Mouse (Mus musculus) MEL (cell line): ENCODE measurements around the gene Nelfa. TPM values are rescaled to one million over a fixed set of nuclear protein-coding genes. Genes with fewer than 3 reads are reported as not detected.
A peak's percentile ranks its signal among the peaks of the same experiment; 100 is the strongest.

Source experiments
- DNase-seq: peaks from one replicate; pipeline ENCODE4 v3.0.0; 2011; ENCODE audit warnings: low read depth, low spot score
- H3K27ac ChIP-seq: 2 replicates; pipeline ENCODE4 v1.5.1; 2012; ENCODE audit warnings: low read depth, mild to moderate bottlenecking, control low read depth, low read length, moderate library complexity; ENCODE audit not compliant: control insufficient read depth
- H3K27me3 ChIP-seq, 2 experiments: fragments of 150-350 bp in 1 of 2; sonication (generic) in 1 of 2; 2 replicates each; pipeline ENCODE4 v1.6.1; 2012; ENCODE audit warnings: low read length in 2 of 2, mild to moderate bottlenecking in 2 of 2, improper control_type of control experiment in 1 of 2, moderate library complexity in 1 of 2; ENCODE audit not compliant: insufficient read depth in 2 of 2, control insufficient read depth in 1 of 2
- H3K36me3 ChIP-seq, 2 experiments: 2 replicates each; pipeline ENCODE4 v1.6.1; 2012 to 2014; ENCODE audit warnings: low read length in 2 of 2, improper control_type of control experiment in 1 of 2, inconsistent platforms in 1 of 2, mild to moderate bottlenecking in 1 of 2; ENCODE audit not compliant: insufficient read depth in 2 of 2, control insufficient read depth in 1 of 2
- H3K4me1 ChIP-seq, 2 experiments: fragments of 150-350 bp in 1 of 2; sonication (generic) in 1 of 2; 2 replicates each; pipeline ENCODE4 v1.6.1; 2012; ENCODE audit warnings: low read length in 2 of 2, improper control_type of control experiment in 1 of 2, mild to moderate bottlenecking in 1 of 2; ENCODE audit not compliant: insufficient read depth in 2 of 2, control insufficient read depth in 1 of 2
- H3K4me3 ChIP-seq, 2 experiments: fragments of 150-350 bp in 1 of 2; sonication (generic) in 1 of 2; 2 replicates each; pipeline ENCODE4 v1.5.1; 2012; ENCODE audit warnings: low read depth in 2 of 2, low read length in 2 of 2, mild to moderate bottlenecking in 2 of 2, moderate library complexity in 2 of 2, control low read depth in 1 of 2, improper control_type of control experiment in 1 of 2; ENCODE audit not compliant: control insufficient read depth in 1 of 2, insufficient read depth in 1 of 2
- H3K79me2 ChIP-seq: 2 replicates; pipeline ENCODE4 v1.6.1; 2012; ENCODE audit warnings: mild to moderate bottlenecking, low read length, moderate library complexity; ENCODE audit not compliant: control insufficient read depth, poor library complexity, insufficient read depth
- H3K9ac ChIP-seq: 2 replicates; pipeline ENCODE4 v1.6.1; 2012; ENCODE audit warnings: low read depth, mild to moderate bottlenecking, control low read depth, low read length, moderate library complexity; ENCODE audit not compliant: control insufficient read depth, poor library complexity, severe bottlenecking
- H3K9me3 ChIP-seq: fragments of 150-350 bp; sonication (generic); replicated peaks from 2 replicates; pipeline ENCODE4 v1.6.1; 2012; ENCODE audit warnings: mild to moderate bottlenecking, low read length, improper control_type of control experiment, moderate library complexity; ENCODE audit not compliant: insufficient read depth
- CHD1 ChIP-seq: IDR thresholded peaks from 2 replicates; pipeline ENCODE4 v1.6.1; 2012; ENCODE audit warnings: low read depth, mild to moderate bottlenecking, inconsistent platforms, low read length, improper control_type of control experiment
- CHD2 ChIP-seq: IDR thresholded peaks from 2 replicates; pipeline ENCODE4 v1.6.1; 2011; ENCODE audit warnings: low read length, improper control_type of control experiment
- ELF1 ChIP-seq: IDR thresholded peaks from 2 replicates; pipeline ENCODE4 v1.6.1; 2014; ENCODE audit warnings: low read depth, mild to moderate bottlenecking, inconsistent platforms, low read length, improper control_type of control experiment, moderate library complexity
- EP300 ChIP-seq, 2 experiments: IDR thresholded peaks; 2 replicates each; pipeline ENCODE4 v1.6.1; 2011; ENCODE audit warnings: improper control_type of control experiment in 2 of 2, low read length in 2 of 2, low read depth in 1 of 2, mild to moderate bottlenecking in 1 of 2
- ETS1 ChIP-seq: IDR thresholded peaks from 2 replicates; pipeline ENCODE4 v1.6.1; 2012; ENCODE audit warnings: low read depth, mild to moderate bottlenecking, inconsistent platforms, low read length, improper control_type of control experiment, moderate library complexity
- GABPA ChIP-seq: IDR thresholded peaks from 2 replicates; pipeline ENCODE4 v1.6.1; 2012; ENCODE audit warnings: low read depth, mild to moderate bottlenecking, inconsistent platforms, low read length, improper control_type of control experiment, moderate library complexity
- KAT2A ChIP-seq: conservative IDR thresholded peaks from 2 replicates; pipeline ENCODE4 v1.6.1; 2012; ENCODE audit warnings: low read depth, low read length, improper control_type of control experiment, inconsistent platforms
- MEF2A ChIP-seq: IDR thresholded peaks from 2 replicates; pipeline ENCODE4 v1.6.1; 2014; ENCODE audit warnings: low read depth, mild to moderate bottlenecking, inconsistent platforms, low read length, improper control_type of control experiment; ENCODE audit not compliant: poor library complexity, insufficient replicate concordance, severe bottlenecking; ENCODE audit errors: extremely low read depth
- MXI1 ChIP-seq: IDR thresholded peaks from 2 replicates; pipeline ENCODE4 v1.6.1; 2011; ENCODE audit warnings: mild to moderate bottlenecking, low read depth, low read length, improper control_type of control experiment
- POLR2A ChIP-seq, 2 experiments: IDR thresholded peaks; 2 replicates each; pipeline ENCODE4 v1.6.1; 2011 to 2012; ENCODE audit warnings: low read length in 2 of 2, mild to moderate bottlenecking in 2 of 2, control low read depth in 1 of 2, improper control_type of control experiment in 1 of 2, low read depth in 1 of 2, moderate library complexity in 1 of 2; ENCODE audit not compliant: control insufficient read depth in 1 of 2, insufficient read depth in 1 of 2, poor library complexity in 1 of 2
- POLR2AphosphoS2 ChIP-seq: IDR thresholded peaks from 2 replicates; pipeline ENCODE4 v1.6.1; 2011; ENCODE audit warnings: low read length, improper control_type of control experiment
- POLR2AphosphoS5 ChIP-seq: IDR thresholded peaks from 2 replicates; pipeline ENCODE4 v1.6.1; 2012; ENCODE audit warnings: low read depth, borderline replicate concordance, mild to moderate bottlenecking, inconsistent platforms, low read length, moderate library complexity, mixed read lengths
- RAD21 ChIP-seq: IDR thresholded peaks from 2 replicates; pipeline ENCODE4 v1.6.1; 2011; ENCODE audit warnings: mild to moderate bottlenecking, low read depth, low read length, improper control_type of control experiment
- TAL1 ChIP-seq: IDR thresholded peaks from 2 replicates; pipeline ENCODE4 v1.6.1; 2012; ENCODE audit warnings: mild to moderate bottlenecking, inconsistent platforms, low read length, moderate library complexity, mixed read lengths
- TCF12 ChIP-seq: IDR thresholded peaks from 2 replicates; pipeline ENCODE4 v1.6.1; 2014; ENCODE audit warnings: low read depth, mild to moderate bottlenecking, inconsistent platforms, low read length, improper control_type of control experiment, moderate library complexity
- UBTF ChIP-seq: IDR thresholded peaks from 2 replicates; pipeline ENCODE4 v1.6.1; 2012; ENCODE audit warnings: low read depth, mild to moderate bottlenecking, inconsistent platforms, low read length, improper control_type of control experiment, moderate library complexity, borderline replicate concordance; ENCODE audit not compliant: insufficient read depth
- ZC3H11A ChIP-seq: IDR thresholded peaks from 2 replicates; pipeline ENCODE4 v1.6.1; 2012; ENCODE audit warnings: low read depth, mild to moderate bottlenecking, inconsistent platforms, low read length, improper control_type of control experiment
- ZKSCAN1 ChIP-seq: IDR thresholded peaks from 2 replicates; pipeline ENCODE4 v1.6.1; 2012; ENCODE audit warnings: low read depth, mild to moderate bottlenecking, inconsistent platforms, low read length, improper control_type of control experiment, moderate library complexity
- polyA plus RNA-seq, 2 experiments: library from polyadenylated mRNA; stranded (reverse) in 1 of 2; unstranded in 1 of 2; fragments of >175 nt in 1 of 2; fragments of >200 nt in 1 of 2; gene quantifications; 2 replicates each; pipeline versions ENCODE4 v1.2.1 to v1.2.4; 2012; ENCODE audit warnings: low replicate concordance in 2 of 2, low read depth in 1 of 2; ENCODE audit not compliant: insufficient read length in 2 of 2, insufficient read depth in 1 of 2, missing spikeins in 1 of 2
- total RNA-seq: library from RNA; depleted of rRNA; stranded (reverse); fragments of 300-350 nt; gene quantifications from 2 replicates; pipeline ENCODE4 v1.2.3, GENCODE M21; 2012

Nelfa gene
- total and polyA plus RNA-seq, 3 experiments = 58.7 to 207 (median 117) TPM

GRCm38 (mm10) chr5:33937230-33937629 lies 1.0 kb upstream of the Nelfa start:
- H3K27ac ChIP-seq = no peak overlapping the region
- H3K4me1 ChIP-seq = peaks cover 20 to 21% of the 10 kb centered on the region in 2 experiments
- H3K9ac ChIP-seq = peak overlapping the region; percentile 82

GRCm38 (mm10) chr5:33935700-33936111 lies 507 bp downstream of the Nelfa start:
- Histone ChIP-seq H3K4me1 (peaks cover 20 to 21% of the 10 kb centered on the region in 2 experiments), H3K27me3 (no peaks in the 10 kb centered on the region), H3K79me2 (peaks cover 47% of the 10 kb centered on the region)
- no peak for DNase-seq
- no peak for TF ChIP-seq ZKSCAN1
- no peak for TF ChIP-seq ETS1
- peak; percentile 62; the same call in 1 of the 2 replicates for TF ChIP-seq CHD1
- TF ChIP-seq POLR2A (IDR thresholded peaks at IDR 0.05; ENCODE audit: control insufficient read depth in 1 of 2, insufficient read depth in 1 of 2, low read depth in 1 of 2, low read length in 2 of 2, poor library complexity in 1 of 2) = 0 out of 4 replicates have a peak, but pooled peaks of 1 of the 2 experiments have one; percentile 65
- TF ChIP-seq UBTF = no peak
- TF ChIP-seq MXI1 = peak; percentile 29; the same call in 1 of the 2 replicates
- no peak for TF ChIP-seq RAD21
- TF ChIP-seq KAT2A = no peak
- 0 out of 2 replicates have a peak, but pooled peaks have one; percentile 15 for TF ChIP-seq ELF1
- TF ChIP-seq, all 39 proteins: peak for 4
- peaks cover 14 to 33% of the 10 kb centered on the region in 2 experiments for H3K36me3 ChIP-seq
- H3K27ac ChIP-seq = peak overlapping the region; percentile 82
- no peaks in the 10 kb centered on the region for H3K9me3 ChIP-seq
- H3K9ac ChIP-seq = peak overlapping the region; percentile 89
- H3K4me3 ChIP-seq = peak overlapping the region; percentile 79 to 85

More at GRCm38 (mm10) chr5:33937230-33937629, 1.0 kb upstream of the Nelfa start:
- Histone ChIP-seq H3K4me3 (peak overlapping the region in 1 of 2 experiments; percentile 70; a peak in 2 of 4 replicates), H3K79me2 (peaks cover 41% of the 10 kb centered on the region), H3K36me3 (peaks cover 2 to 33% of the 10 kb centered on the region in 2 experiments; a peak in 3 of 4 replicates)
- no peak for DNase-seq
- TF ChIP-seq EP300 (IDR thresholded peaks at IDR 0.05; ENCODE audit: low read depth in 1 of 2, low read length in 2 of 2) = no peak
- TF ChIP-seq GABPA = no peak
- no peak for TF ChIP-seq CHD2
- no peak for TF ChIP-seq CHD1
- TF ChIP-seq POLR2A (IDR thresholded peaks at IDR 0.05; ENCODE audit: control insufficient read depth in 1 of 2, insufficient read depth in 1 of 2, low read depth in 1 of 2, low read length in 2 of 2, poor library complexity in 1 of 2) = no peak
- no peak for TF ChIP-seq POLR2AphosphoS5
- no peak for TF ChIP-seq POLR2AphosphoS2
- TF ChIP-seq ELF1 = no peak
- TF ChIP-seq MEF2A = no peak
- no peak for TF ChIP-seq UBTF
- TF ChIP-seq TAL1 = no peak
- no peak for TF ChIP-seq TCF12
- TF ChIP-seq ZC3H11A = no peak
- TF ChIP-seq, all 39 proteins: peak for 0
- Histone ChIP-seq H3K27me3 (no peaks in the 10 kb centered on the region), H3K9me3 (no peaks in the 10 kb centered on the region)
